Mouse (Mus musculus) G1E (cell line): Measurements from ENCODE around the gene Dclk2. TPM values are rescaled to one million over a fixed set of nuclear protein-coding genes. Genes with fewer than 3 reads are reported as not detected.

Source experiments
- ATAC-seq: 2 replicates; pipeline ENCODE4 v1.8.0; 2016; ENCODE audit warnings: mild to moderate bottlenecking; ENCODE audit not compliant: insufficient number of reproducible peaks, poor library complexity, low FRiP score, severe bottlenecking; ENCODE audit errors: extremely low read depth
- DNase-seq: peaks from one replicate; pipeline ENCODE4 v3.0.0; 2012; ENCODE audit warnings: low spot score
- H3K27me3 ChIP-seq: 2 replicates; pipeline ENCODE4 v1.6.1; 2012; ENCODE audit warnings: mild to moderate bottlenecking, low read length, inconsistent platforms; ENCODE audit not compliant: insufficient read depth
- H3K36me3 ChIP-seq: replicated peaks from 2 replicates; pipeline ENCODE3; 2012; ENCODE audit warnings: mild to moderate bottlenecking, inconsistent platforms
- H3K4me1 ChIP-seq: 2 replicates; pipeline ENCODE4 v1.6.1; 2012; ENCODE audit warnings: low read depth, low read length, inconsistent platforms, mixed read lengths; ENCODE audit not compliant: insufficient read depth
- H3K4me3 ChIP-seq: 2 replicates; pipeline ENCODE4 v1.5.1; 2012; ENCODE audit warnings: low read depth, mild to moderate bottlenecking, inconsistent platforms, low read length, moderate library complexity, mixed read lengths
- H3K9me3 ChIP-seq: replicated peaks from 2 replicates; pipeline ENCODE4 v1.6.1; 2012; ENCODE audit warnings: inconsistent platforms
- CTCF ChIP-seq: IDR thresholded peaks from 2 replicates; pipeline ENCODE4 v1.5.1; 2012; ENCODE audit warnings: low read depth, low read length, inconsistent platforms, mixed read lengths
- GATA1 ChIP-seq: IDR thresholded peaks from 2 replicates; pipeline ENCODE4 v1.6.1; 2012; ENCODE audit warnings: borderline replicate concordance, low read length, inconsistent platforms, mixed read lengths
- GATA2 ChIP-seq: IDR thresholded peaks from 2 replicates; pipeline ENCODE4 v1.6.1; 2012; ENCODE audit warnings: low read depth, low read length, inconsistent platforms, borderline replicate concordance
- POLR2AphosphoS5 ChIP-seq: IDR thresholded peaks from 2 replicates; pipeline ENCODE4 v1.6.1; 2012; ENCODE audit warnings: low read depth, low read length, inconsistent platforms; ENCODE audit not compliant: insufficient replicate concordance
- TAL1 ChIP-seq: conservative IDR thresholded peaks from 2 replicates; pipeline ENCODE4 v1.6.1; 2012; ENCODE audit warnings: low read depth, low read length, inconsistent platforms, mixed read lengths
- polyA plus RNA-seq: library from polyadenylated mRNA; stranded (reverse); fragments of >175 nt; gene quantifications from 2 replicates; pipeline ENCODE4 v1.2.3, GENCODE M21; 2012
- total RNA-seq, 2 experiments: library from RNA; stranded (forward) in 1 of 2; stranded (reverse) in 1 of 2; fragments of 200-1000 nt in 1 of 2; fragments of >200 nt in 1 of 2; fragmentation: Nextera tagmentation in 1 of 2; gene quantifications; 2 replicates each; pipeline ENCODE4 v1.2.3; 2014 to 2017

The Dclk2 gene
- total and polyA plus RNA-seq, 3 experiments, result 0.11 to 5.3 TPM; not detected in 1

DNA sequence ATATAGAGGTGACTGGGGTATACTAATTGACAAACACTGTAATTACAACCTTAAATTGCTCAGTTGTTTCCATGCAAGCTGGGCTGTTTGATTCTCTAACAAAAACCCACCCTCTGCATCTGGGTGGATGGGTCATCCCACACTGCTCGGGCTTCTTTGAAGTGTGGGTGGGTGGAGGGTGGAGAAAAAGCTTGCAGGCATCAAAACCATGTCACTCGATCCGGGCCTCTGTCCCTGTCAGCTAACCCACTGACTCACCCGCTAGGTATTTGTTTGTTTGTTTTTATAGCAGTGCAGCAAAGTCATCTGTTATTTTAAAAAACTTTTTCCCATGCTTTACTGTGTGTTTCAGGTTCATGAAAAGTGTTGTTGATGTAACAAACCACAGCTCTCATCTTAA, 34.7 kb upstream of the Dclk2 start:
- TF ChIP-seq CTCF, result no peak
- no peak for TF ChIP-seq POLR2AphosphoS5
- TF ChIP-seq TAL1, result no peak
- no peak for TF ChIP-seq GATA1
- TF ChIP-seq GATA2, result no peak
- no peaks in the 10 kb centered on the region for H3K36me3 ChIP-seq
- H3K4me1 ChIP-seq, result no peaks in the 10 kb centered on the region
- DNase-seq, result no peak
- H3K27me3 ChIP-seq, result no peaks in the 10 kb centered on the region
- no peak for ATAC-seq
- H3K9me3 ChIP-seq, result no peaks in the 10 kb centered on the region
- H3K4me3 ChIP-seq, result no peak overlapping the region

DNA sequence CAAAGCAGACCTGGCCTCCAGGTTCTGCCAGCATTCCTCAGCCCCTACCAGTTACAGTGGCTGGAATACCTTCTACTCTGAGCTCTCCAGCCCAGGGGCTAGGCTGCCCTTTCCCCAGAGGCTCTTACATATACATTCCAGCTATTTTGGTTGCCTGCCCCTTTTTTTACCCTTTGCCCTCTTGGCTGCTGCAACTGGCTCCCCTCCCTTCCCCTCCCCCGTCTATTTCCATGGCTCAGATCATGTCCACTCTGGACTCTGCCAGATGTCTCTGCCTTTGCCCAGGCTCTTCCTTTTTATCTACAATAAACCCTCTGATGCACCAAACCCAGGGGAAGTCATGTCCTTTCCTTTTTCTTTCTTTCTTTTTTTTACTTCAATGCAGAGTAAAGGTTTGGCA, 33.9 kb upstream of the Dclk2 start:
- TF ChIP-seq GATA1 (no peak), POLR2AphosphoS5 (no peak), TAL1 (no peak), GATA2 (no peak), CTCF (no peak)
- no peaks in the 10 kb centered on the region for H3K4me1 ChIP-seq
- H3K27me3 ChIP-seq, result no peaks in the 10 kb centered on the region
- no peak for ATAC-seq
- no peak for DNase-seq
- no peaks in the 10 kb centered on the region for H3K36me3 ChIP-seq
- no peaks in the 10 kb centered on the region for H3K9me3 ChIP-seq
- no peak overlapping the region for H3K4me3 ChIP-seq

DNA sequence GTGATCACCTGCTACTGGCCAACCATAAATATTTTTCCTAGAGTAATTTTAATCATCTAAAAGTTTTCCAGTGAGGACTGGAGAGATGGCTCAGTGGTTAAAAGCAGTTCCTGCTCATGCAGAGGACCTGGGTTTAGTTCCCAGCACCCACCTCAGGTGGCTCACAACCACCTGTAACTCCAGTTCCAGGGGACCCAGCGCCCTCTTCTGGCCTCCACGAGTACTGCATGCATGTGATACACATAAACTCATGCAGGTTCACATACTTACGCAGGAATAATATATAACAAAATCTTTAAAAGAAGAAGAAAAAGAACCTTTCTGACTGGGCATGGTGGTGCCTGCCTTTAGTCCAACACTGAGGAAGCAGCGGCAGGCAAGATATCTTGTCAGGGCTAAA, 33.2 kb upstream of the Dclk2 start:
- no peak for TF ChIP-seq TAL1
- TF ChIP-seq CTCF, result no peak
- TF ChIP-seq POLR2AphosphoS5, result no peak
- TF ChIP-seq GATA2, result no peak
- TF ChIP-seq GATA1, result no peak
- no peaks in the 10 kb centered on the region for H3K9me3 ChIP-seq
- no peaks in the 10 kb centered on the region for H3K36me3 ChIP-seq
- no peaks in the 10 kb centered on the region for H3K4me1 ChIP-seq
- ATAC-seq (no peak), DNase-seq (no peak)
- H3K27me3 ChIP-seq, result no peaks in the 10 kb centered on the region
- no peak overlapping the region for H3K4me3 ChIP-seq

DNA sequence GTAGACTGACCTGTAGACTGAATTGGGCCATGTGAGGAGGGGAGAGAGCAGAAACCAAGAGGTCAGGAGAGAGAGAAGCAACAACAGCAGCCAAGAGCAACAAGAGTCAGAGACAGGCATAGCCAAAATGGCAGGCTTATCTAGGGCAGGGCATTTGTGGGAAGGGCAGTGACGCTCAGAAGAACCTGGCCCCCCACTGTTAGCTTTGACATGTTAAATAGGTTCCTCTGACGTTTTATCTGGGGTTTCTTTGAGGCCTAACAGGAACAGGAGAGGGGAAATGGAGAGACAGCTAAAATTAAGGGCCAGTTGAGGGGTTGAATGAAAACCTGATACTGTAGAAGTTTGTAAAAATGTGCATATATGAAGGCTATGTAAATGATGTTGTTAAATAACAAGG, 30.0 kb upstream of the Dclk2 start:
- Histone ChIP-seq H3K4me1 (no peaks in the 10 kb centered on the region), H3K4me3 (no peak overlapping the region)

DNA sequence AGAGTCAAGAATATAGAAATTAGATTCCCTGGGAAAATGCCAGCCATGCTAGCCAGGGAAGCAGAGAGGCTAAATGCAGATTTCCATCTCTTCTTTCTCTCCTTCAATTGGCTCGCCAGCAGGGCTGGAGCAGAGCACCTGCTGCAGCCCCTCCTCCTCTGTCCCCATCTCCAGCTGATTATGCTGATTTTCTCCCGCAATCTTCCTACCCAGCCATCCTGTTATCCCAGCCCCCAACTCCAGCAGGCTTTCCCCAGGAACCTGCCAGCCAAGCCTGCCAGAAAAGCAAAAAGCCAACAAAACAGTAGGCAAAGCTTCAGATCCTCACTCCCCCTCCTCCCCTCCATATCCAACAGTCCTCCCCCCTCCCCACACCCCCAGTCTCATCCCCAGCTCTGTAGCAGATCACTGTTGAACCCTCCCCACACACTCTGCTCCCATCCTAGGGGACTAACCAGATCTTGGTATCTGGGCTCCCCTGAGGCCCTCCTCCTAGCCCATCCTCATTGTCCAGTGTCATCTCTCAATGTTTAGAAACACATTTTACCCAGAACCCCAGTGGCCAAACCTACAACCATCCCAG, 15.7 kb upstream of the Dclk2 start:
- no peak overlapping the region for H3K4me3 ChIP-seq
- ATAC-seq (no peak), DNase-seq (no peak)
- no peaks in the 10 kb centered on the region for H3K9me3 ChIP-seq
- H3K27me3 ChIP-seq, result peaks cover 6% of the 10 kb centered on the region; the same call in 1 of the 2 replicates
- TF ChIP-seq POLR2AphosphoS5 (no peak), CTCF (no peak), GATA2 (no peak), TAL1 (no peak), GATA1 (no peak)
- H3K4me1 ChIP-seq, result no peaks in the 10 kb centered on the region
- no peaks in the 10 kb centered on the region for H3K36me3 ChIP-seq

More for the DNA sequence above, 30.0 kb upstream of the Dclk2 start:
- no peaks in the 10 kb centered on the region for H3K36me3 ChIP-seq
- DNase-seq, result no peak
- no peak for ATAC-seq
- no peaks in the 10 kb centered on the region for H3K9me3 ChIP-seq
- TF ChIP-seq GATA2, result no peak
- no peaks in the 10 kb centered on the region; the same call in 1 of the 2 replicates for H3K27me3 ChIP-seq

DNA sequence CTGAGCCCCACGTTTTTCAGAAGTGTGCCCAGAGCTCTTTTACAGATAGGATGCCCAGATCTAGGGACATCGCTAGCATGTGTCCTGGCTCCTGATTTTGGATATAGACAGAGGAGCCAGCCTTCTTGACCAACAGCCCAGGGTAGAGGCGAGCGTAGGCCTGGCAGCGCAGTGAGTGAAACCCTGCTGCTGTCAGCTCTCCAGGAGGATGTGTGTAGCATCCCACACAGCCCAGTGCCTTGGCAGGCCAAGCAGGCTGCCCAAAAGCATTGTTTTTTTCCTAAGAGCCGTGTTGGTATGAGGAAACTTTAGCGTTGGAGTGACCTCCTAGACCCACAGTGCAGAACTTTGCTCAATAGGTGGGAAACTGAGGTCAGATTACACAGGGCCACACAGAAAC, 12.8 kb upstream of the Dclk2 start:
- TF ChIP-seq CTCF (no peak), GATA2 (no peak), TAL1 (no peak), GATA1 (no peak), POLR2AphosphoS5 (no peak)
- Histone ChIP-seq H3K9me3 (no peaks in the 10 kb centered on the region), H3K4me3 (no peak overlapping the region), H3K27me3 (peaks cover 6% of the 10 kb centered on the region; the same call in 1 of the 2 replicates), H3K4me1 (no peaks in the 10 kb centered on the region), H3K36me3 (no peaks in the 10 kb centered on the region)
- DNase-seq (no peak), ATAC-seq (no peak)

DNA sequence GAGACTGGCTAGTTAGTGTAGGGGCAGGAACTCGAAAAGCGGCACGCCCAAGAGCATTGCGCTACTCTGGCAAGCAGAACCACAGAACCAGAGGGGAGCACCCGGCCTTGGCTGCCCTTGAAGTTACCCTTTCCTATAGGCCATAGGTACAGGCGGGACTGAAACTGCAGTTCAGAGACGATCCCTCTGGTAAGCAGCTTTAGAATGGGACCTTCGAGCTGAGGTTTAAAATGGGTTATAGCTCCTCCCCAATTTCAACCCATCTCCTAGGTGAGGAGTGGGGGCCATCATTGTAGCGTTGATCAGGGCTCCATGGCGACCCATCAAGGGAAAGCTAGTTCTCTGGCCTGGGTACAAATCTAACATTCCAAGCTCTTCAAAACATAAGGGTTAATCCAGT, 3.0 kb upstream of the Dclk2 start:
- peaks cover 4% of the 10 kb centered on the region; the same call in 1 of the 2 replicates for H3K27me3 ChIP-seq
- ATAC-seq (no peak), DNase-seq (no peak)
- H3K9me3 ChIP-seq, result peaks cover 13% of the 10 kb centered on the region
- no peak overlapping the region for H3K4me3 ChIP-seq
- H3K36me3 ChIP-seq, result no peaks in the 10 kb centered on the region
- no peaks in the 10 kb centered on the region for H3K4me1 ChIP-seq
- TF ChIP-seq POLR2AphosphoS5 (no peak), CTCF (no peak), GATA2 (no peak), GATA1 (no peak), TAL1 (no peak)
